Mouse (Mus musculus) B cell, adult (primary cell): ENCODE data around the gene Gm4631. TPM values are rescaled to one million over a fixed set of nuclear protein-coding genes. Genes with fewer than 3 reads are reported as not detected.

Experiments
- total RNA-seq: library from RNA; stranded (reverse); gene quantifications from 4 replicates; pipeline ENCODE4 v1.2.4, GENCODE M21; 2023; ENCODE audit not compliant: inconsistent age

Gene Gm4631
- total RNA-seq = 5.0 to 6.7 TPM (median 5.8 TPM) in 4 replicates

DNA sequence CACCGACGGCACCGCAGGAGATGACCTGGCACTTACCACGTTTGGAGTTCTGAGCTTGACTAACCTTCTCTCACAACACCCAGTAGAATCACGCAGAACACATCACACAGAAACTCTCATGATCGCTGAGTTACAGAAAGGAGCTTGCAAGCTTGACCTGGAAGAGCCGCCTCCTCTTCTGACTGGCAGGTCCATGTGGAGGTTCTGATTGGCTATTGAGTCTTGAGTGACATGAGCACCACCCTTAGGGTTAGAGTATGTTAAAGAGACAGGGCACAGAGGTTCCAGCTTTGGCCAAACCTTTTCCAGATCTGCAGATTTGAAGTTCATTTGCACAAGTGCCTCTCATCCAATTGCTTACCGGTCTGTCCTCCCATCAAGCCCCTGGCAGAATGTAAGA lies at the start of gene Gm4631:
Gene Gm4631, minus strand, starts transcription at position 101 of the 400 bp plus-strand sequence.

GRCm38 (mm10) chr2:175372136-175372535 lies 34.1 kb upstream of the Gm4631 start, which contains the start of gene Zfp968:
TSS of gene Zfp968 (plus strand) at chr2:175372436.

GRCm38 (mm10) chr2:175274825-175275224 lies 63.2 kb downstream of the Gm4631 start, which contains the start of gene Gm14440:
TSS of gene Gm14440 (plus strand) at chr2:175275125.

Other genes starting within 250 kb of the Gm4631 start
- gene Gm14399, start 196.2 kb downstream of the Gm4631 start, total RNA-seq = 1.1 to 4.9 TPM (median 1.9 TPM) in 4 replicates
- not detected in 4 replicates for gene Gm14443, start 162.3 kb downstream of the Gm4631 start, total RNA-seq
- 7.9 to 11.6 TPM (median 10.7 TPM) in 4 replicates for gene Gm14391, start 131.3 kb downstream of the Gm4631 start, total RNA-seq
- gene Gm14440, start 63.1 kb downstream of the Gm4631 start, total RNA-seq = 1.9 to 2.9 TPM in 2 of 4 replicates, not detected in the others
- gene Zfp968, start 34.2 kb upstream of the Gm4631 start, total RNA-seq = 1.3 to 1.9 TPM (median 1.4 TPM) in 4 replicates
- 0.97 to 3.7 TPM (median 2.9 TPM) in 3 of 4 replicates, not detected in the other for gene Gm4724, start 97.6 kb upstream of the Gm4631 start, total RNA-seq
- 2.4 to 3.2 TPM (median 3.2 TPM) in 3 of 4 replicates, not detected in the other for gene Zfp965, start 131.8 kb upstream of the Gm4631 start, total RNA-seq